Mouse (Mus musculus): ENCODE results near the gene D5Ertd579e. TPM values are rescaled to one million over a fixed set of nuclear protein-coding genes. Genes with fewer than 3 reads are reported as not detected.
A peak's percentile ranks its signal among the peaks of the same experiment; 100 is the strongest.

The D5Ertd579e gene
- total and polyA plus RNA-seq, 2 experiments: 12.7 to 31.5 TPM

- no peak for DNase-seq (ENCODE audit: extremely low read depth, low read depth, low spot score)
- H3K27me3 ChIP-seq (ENCODE audit: control insufficient read depth, insufficient read depth, low read length): no peaks in the 10 kb centered on the region
- no peaks in the 10 kb centered on the region for H3K36me3 ChIP-seq (ENCODE audit: control insufficient read depth, insufficient read depth, low read length)
- 80% methylated on average over 5 of the region's 5 CpGs for WGBS
- no peaks in the 10 kb centered on the region for H3K79me2 ChIP-seq (ENCODE audit: control insufficient read depth, insufficient read depth, low read length)
- TF ChIP-seq POLR2A (IDR thresholded peaks at IDR 0.05; ENCODE audit: extremely low read depth, insufficient read depth, low read length) (no peak), CTCF (IDR thresholded peaks at IDR 0.05; ENCODE audit: low read depth, low read length) (no peak)
- H3K4me1 ChIP-seq (ENCODE audit: control insufficient read depth, insufficient read depth, low read length): peaks cover 2% of the 10 kb centered on the region; the same call in 1 of the 2 replicates
- H3K9ac ChIP-seq (ENCODE audit: low read depth, low read length): no peak overlapping the region
- H3K4me3 ChIP-seq (ENCODE audit: insufficient read depth, low read depth, low read length): no peak overlapping the region
- H3K27ac ChIP-seq (replicated peaks; ENCODE audit: insufficient read depth, low read depth, low read length): no peak overlapping the region
Observed at GRCm38 (mm10) chr5:36719135-36719534, 23.3 kb upstream of the D5Ertd579e start.

DNA sequence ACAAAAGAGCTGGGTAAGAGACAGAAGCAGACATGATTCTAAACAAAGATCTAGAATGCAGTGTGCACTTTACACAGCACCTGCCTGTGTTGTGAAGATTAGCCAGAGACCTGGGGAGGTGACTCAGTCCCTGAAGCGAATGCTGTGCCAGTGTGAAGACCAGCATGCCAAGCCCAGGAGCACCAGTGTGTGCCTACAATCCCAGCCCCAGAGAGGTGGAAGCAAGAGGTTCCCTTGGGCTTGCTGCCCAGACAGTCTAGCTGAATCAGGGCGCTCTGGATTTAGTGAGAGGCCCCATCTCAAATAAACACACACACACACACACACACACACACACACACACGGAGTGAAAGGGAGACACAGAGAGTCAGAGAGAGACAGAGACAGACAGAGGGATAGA lies 22.1 kb upstream of the D5Ertd579e start:
- Histone ChIP-seq H3K4me1 (ENCODE audit: control insufficient read depth, insufficient read depth, low read length) (peaks cover 4% of the 10 kb centered on the region; the same call in 1 of the 2 replicates), H3K36me3 (ENCODE audit: control insufficient read depth, insufficient read depth, low read length) (no peaks in the 10 kb centered on the region), H3K79me2 (ENCODE audit: control insufficient read depth, insufficient read depth, low read length) (no peaks in the 10 kb centered on the region), H3K9ac (ENCODE audit: low read depth, low read length) (no peak overlapping the region), H3K27me3 (ENCODE audit: control insufficient read depth, insufficient read depth, low read length) (no peaks in the 10 kb centered on the region), H3K27ac (replicated peaks; ENCODE audit: insufficient read depth, low read depth, low read length) (no peak overlapping the region), H3K4me3 (ENCODE audit: insufficient read depth, low read depth, low read length) (no peak overlapping the region)
- 59% methylated on average over 3 of the region's 3 CpGs for WGBS
- no peak for DNase-seq (ENCODE audit: extremely low read depth, low read depth, low spot score)
- TF ChIP-seq POLR2A (IDR thresholded peaks at IDR 0.05; ENCODE audit: extremely low read depth, insufficient read depth, low read length) (no peak), CTCF (IDR thresholded peaks at IDR 0.05; ENCODE audit: low read depth, low read length) (no peak)

- TF ChIP-seq CTCF (IDR thresholded peaks at IDR 0.05; ENCODE audit: low read depth, low read length): no peak
- H3K27me3 ChIP-seq (ENCODE audit: control insufficient read depth, insufficient read depth, low read length): no peaks in the 10 kb centered on the region
- DNase-seq (ENCODE audit: extremely low read depth, low read depth, low spot score): no peak
- H3K36me3 ChIP-seq (ENCODE audit: control insufficient read depth, insufficient read depth, low read length): no peaks in the 10 kb centered on the region
- H3K79me2 ChIP-seq (ENCODE audit: control insufficient read depth, insufficient read depth, low read length): no peaks in the 10 kb centered on the region
- no peak overlapping the region for H3K9ac ChIP-seq (ENCODE audit: low read depth, low read length)
- H3K4me3 ChIP-seq (ENCODE audit: insufficient read depth, low read depth, low read length): no peak overlapping the region
- 86% methylated on average over 2 of the region's 2 CpGs for WGBS
- peaks cover 11% of the 10 kb centered on the region for H3K4me1 ChIP-seq (ENCODE audit: control insufficient read depth, insufficient read depth, low read length)
- H3K27ac ChIP-seq (replicated peaks; ENCODE audit: insufficient read depth, low read depth, low read length): no peak overlapping the region
Observed at GRCm38 (mm10) chr5:36716816-36717215, 21.0 kb upstream of the D5Ertd579e start.

- DNase-seq (ENCODE audit: extremely low read depth, low read depth, low spot score): no peak
- H3K9ac ChIP-seq (ENCODE audit: low read depth, low read length): no peak overlapping the region
- H3K36me3 ChIP-seq (ENCODE audit: control insufficient read depth, insufficient read depth, low read length): no peaks in the 10 kb centered on the region
- no peak for TF ChIP-seq POLR2A (IDR thresholded peaks at IDR 0.05; ENCODE audit: extremely low read depth, insufficient read depth, low read length)
- TF ChIP-seq CTCF (IDR thresholded peaks at IDR 0.05; ENCODE audit: low read depth, low read length): no peak
- peaks cover 11% of the 10 kb centered on the region for H3K4me1 ChIP-seq (ENCODE audit: control insufficient read depth, insufficient read depth, low read length)
- no peaks in the 10 kb centered on the region for H3K27me3 ChIP-seq (ENCODE audit: control insufficient read depth, insufficient read depth, low read length)
- no peak overlapping the region for H3K27ac ChIP-seq (replicated peaks; ENCODE audit: insufficient read depth, low read depth, low read length)
- H3K79me2 ChIP-seq (ENCODE audit: control insufficient read depth, insufficient read depth, low read length): no peaks in the 10 kb centered on the region
- WGBS: 92% methylated on average over 3 of the region's 3 CpGs
- H3K4me3 ChIP-seq (ENCODE audit: insufficient read depth, low read depth, low read length): no peak overlapping the region
Observed at GRCm38 (mm10) chr5:36714832-36715231, 19.0 kb upstream of the D5Ertd579e start.

GRCm38 (mm10) chr5:36713693-36714092 lies 17.9 kb upstream of the D5Ertd579e start:
- TF ChIP-seq POLR2A (IDR thresholded peaks at IDR 0.05; ENCODE audit: extremely low read depth, insufficient read depth, low read length): no peak
- TF ChIP-seq CTCF (IDR thresholded peaks at IDR 0.05; ENCODE audit: low read depth, low read length): no peak
- no peaks in the 10 kb centered on the region for H3K79me2 ChIP-seq (ENCODE audit: control insufficient read depth, insufficient read depth, low read length)
- H3K27ac ChIP-seq (replicated peaks; ENCODE audit: insufficient read depth, low read depth, low read length): peak overlapping the region; percentile 81
- no peak overlapping the region for H3K9ac ChIP-seq (ENCODE audit: low read depth, low read length)
- no peaks in the 10 kb centered on the region for H3K27me3 ChIP-seq (ENCODE audit: control insufficient read depth, insufficient read depth, low read length)
- no peak for DNase-seq (ENCODE audit: extremely low read depth, low read depth, low spot score)
- H3K4me3 ChIP-seq (ENCODE audit: insufficient read depth, low read depth, low read length): no peak overlapping the region
- 48% methylated on average over 6 of the region's 6 CpGs for WGBS
- no peaks in the 10 kb centered on the region for H3K36me3 ChIP-seq (ENCODE audit: control insufficient read depth, insufficient read depth, low read length)
- H3K4me1 ChIP-seq (ENCODE audit: control insufficient read depth, insufficient read depth, low read length): peaks cover 11% of the 10 kb centered on the region

- WGBS: 5% methylated on average over 31 of the region's 31 CpGs
- peak overlapping the region; percentile 44 for H3K4me3 ChIP-seq (ENCODE audit: insufficient read depth, low read depth, low read length)
- no peaks in the 10 kb centered on the region for H3K79me2 ChIP-seq (ENCODE audit: control insufficient read depth, insufficient read depth, low read length)
- peak overlapping the region; percentile 55 for H3K9ac ChIP-seq (ENCODE audit: low read depth, low read length)
- no peaks in the 10 kb centered on the region for H3K36me3 ChIP-seq (ENCODE audit: control insufficient read depth, insufficient read depth, low read length)
- no peak for TF ChIP-seq CTCF (IDR thresholded peaks at IDR 0.05; ENCODE audit: low read depth, low read length)
- peak; percentile 38; the same call in 1 of the 2 replicates for TF ChIP-seq POLR2A (IDR thresholded peaks at IDR 0.05; ENCODE audit: extremely low read depth, insufficient read depth, low read length)
- no peaks in the 10 kb centered on the region for H3K27me3 ChIP-seq (ENCODE audit: control insufficient read depth, insufficient read depth, low read length)
- H3K27ac ChIP-seq (replicated peaks; ENCODE audit: insufficient read depth, low read depth, low read length): peak overlapping the region; percentile 81
- DNase-seq (ENCODE audit: extremely low read depth, low read depth, low spot score): peak; percentile 93
- peaks cover 11% of the 10 kb centered on the region for H3K4me1 ChIP-seq (ENCODE audit: control insufficient read depth, insufficient read depth, low read length)
Observed at GRCm38 (mm10) chr5:36712553-36713534, 17.0 kb upstream of the D5Ertd579e start.
